Mouse (Mus musculus) lung, postnatal 10 days (tissue): ENCODE measurements around the gene Nrap.
"Not testable (repeated sequence)": the region's sequence is repeated elsewhere in the genome, so short reads cannot be mapped to it uniquely, and the experiment has no call there.

ENCODE experiments used
- DNase-seq: peaks from one replicate; pipeline ENCODE4 v3.0.0; 2021

Nrap gene

DNA sequence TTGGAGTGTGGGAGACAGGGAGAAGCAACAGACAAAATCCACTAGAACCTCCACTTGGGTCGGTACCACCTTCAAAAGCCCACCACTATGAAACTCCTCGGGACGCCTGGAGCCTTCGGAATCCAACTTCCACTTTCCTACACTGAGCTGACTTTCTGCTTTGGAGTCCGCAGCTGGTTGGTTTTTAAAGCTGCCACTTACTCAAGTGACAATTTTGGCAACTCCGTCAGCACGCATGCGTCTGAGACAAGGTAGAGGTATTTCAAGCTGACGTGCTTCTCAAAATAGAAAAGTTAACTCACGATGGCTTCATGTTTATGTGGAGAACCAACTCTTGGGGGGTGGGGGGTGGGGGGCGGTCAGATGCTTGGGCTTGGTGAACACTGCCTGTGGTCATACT, at the start of gene Nrap:
Gene Nrap, minus strand, starts transcription at position 159 of the 400 bp plus-strand sequence.
- DNase-seq: no peak

DNA sequence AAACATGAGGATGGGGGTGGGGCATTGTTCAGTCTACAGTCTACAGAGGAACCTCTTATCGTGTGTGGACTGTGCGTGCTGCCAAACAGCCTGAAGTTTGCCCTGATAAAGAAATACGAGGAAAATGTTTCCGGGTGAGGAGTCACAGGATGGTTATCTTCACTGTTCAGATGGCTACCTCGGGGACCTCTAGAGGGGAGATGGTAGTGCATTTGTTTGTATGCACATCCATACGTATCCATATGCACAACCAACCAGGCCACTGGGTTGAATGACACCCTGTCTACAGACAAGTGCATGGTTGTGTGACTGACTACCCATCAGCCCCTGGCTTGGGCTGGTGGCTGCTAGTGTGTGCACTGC, 49.2 kb upstream of the Nrap start:
- no peak for DNase-seq

DNA sequence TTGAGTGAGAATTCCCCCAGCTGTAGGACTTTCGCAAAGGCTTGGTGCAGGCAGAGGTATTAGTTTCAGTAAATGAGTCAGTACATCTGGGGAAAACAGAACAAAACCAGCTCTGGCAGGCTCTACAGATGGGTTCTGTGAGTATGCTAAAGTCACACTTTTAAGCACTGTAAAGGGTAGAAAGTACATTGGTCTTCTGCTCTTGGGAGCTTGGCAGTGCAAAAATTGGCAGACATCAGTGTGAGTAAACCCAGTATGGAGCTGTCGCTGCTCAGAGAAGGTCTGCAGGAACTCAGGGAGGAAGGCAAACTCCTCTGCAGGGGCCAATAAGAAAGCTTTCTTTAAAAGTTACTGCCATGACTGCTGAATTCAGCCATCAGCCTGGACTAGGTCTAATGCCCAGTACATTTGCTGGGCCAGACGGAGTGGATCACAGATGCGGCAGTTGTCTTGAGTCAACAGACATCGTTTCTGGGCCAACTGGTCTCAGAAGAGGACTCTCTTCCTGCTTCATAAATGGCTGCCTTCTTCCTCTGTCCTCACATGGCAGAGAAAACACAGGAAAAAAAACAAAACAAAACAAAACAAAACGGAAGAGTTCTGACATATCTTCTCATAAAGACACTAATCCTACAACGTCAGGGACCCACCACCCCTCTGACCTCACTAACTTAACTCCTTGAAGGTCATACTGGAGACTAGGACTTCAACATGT, 48.7 kb upstream of the Nrap start:
- peak; percentile 68 for DNase-seq

DNA sequence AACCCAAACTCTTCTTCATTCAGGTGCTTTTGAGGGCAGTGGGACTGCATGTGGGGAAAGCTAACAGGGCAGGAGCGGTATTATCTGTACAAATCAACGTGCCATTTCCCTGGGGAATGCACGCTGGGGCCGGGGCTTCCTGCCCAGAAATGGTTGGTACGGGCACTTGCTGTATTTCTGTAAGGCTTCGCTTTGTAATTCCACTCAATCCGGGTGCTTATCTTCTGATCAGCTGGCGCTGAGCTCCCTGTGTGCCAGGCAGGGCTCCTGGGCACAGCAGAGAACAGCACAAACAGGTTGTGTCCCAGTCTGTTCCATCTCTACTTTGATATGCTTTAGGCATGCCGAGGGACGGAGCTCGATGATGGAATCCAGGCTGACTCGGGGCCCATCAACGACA, 46.5 kb upstream of the Nrap start:
- no peak for DNase-seq

DNA sequence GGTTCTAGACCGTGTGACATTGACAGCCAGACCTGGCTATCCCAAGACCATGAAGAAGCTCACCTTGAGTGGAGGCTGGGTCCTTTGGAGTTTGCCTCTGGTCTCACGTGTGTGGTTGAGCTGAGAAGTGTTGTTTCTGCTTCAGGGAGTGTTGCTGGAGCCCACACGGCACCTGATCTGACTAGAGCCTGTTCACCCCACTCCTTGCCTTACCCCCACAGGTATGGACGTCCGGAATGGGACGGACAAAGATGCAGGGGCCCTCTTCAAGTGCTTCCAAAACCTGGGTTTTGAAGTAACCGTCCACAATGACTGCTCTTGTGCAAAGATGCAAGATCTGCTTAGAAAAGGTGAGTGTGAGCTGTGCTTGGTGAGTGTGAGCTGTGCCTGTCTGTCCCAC, 43.7 kb upstream of the Nrap start:
- no peak for DNase-seq

DNA sequence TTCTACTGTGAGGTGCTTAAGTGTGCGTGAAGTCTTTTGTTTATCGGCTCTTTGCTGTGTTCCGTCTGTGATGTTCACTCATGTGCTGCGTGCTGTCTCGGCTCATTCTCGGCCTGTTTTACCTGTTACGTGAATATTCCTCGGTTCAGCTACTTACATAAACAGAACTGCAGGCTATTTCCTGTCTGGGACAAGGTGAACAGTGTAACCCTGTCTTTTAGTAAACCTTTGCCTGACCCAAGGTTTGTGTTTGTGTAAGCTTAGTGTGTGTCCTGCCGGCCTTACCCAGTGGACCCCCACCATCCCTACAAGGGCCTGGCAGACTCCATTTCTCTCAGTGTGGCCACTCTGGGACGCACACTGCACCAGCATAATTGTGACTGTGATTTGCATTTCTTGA, 42.9 kb upstream of the Nrap start:
- DNase-seq: no peak

DNA sequence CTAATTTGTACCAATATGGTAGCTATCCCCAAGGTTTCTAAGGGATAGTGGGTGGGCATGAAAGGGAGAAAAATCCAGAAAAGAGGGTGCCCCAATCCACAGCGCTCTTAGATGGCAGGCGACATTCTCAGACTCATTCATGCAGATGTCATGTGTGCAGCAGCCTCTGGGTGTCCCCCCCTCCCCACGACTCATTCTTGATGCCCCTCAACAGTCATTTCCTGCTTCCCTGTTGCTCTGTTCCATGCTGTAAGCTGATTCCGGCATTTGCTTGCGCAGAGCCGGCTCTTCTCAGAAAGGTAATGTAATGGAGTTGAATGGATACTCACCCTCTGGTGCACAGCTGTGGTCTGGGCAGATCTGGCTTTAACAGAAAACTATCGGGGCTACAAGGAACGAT, 40.5 kb upstream of the Nrap start:
- no peak for DNase-seq

DNA sequence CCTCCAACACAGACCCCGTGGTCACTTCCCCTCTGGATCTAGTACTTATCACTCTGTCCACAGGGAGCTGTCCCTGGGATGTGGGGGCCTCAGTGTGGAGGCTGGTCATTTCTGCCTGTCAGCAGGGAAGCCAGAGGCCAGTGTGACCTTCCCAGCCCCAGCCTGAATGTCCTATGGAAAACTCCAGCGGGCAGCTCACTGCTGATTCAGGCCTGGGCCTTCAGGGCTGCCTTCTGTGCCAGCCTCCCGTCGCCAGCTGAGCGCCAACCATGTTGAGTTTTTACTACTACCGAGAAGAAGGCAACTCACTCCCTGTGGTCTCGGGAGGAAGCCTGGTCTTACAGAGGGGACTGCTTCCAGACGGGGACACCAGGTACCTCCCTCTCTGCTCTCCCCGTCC, 35.7 kb upstream of the Nrap start:
- DNase-seq: no peak

DNA sequence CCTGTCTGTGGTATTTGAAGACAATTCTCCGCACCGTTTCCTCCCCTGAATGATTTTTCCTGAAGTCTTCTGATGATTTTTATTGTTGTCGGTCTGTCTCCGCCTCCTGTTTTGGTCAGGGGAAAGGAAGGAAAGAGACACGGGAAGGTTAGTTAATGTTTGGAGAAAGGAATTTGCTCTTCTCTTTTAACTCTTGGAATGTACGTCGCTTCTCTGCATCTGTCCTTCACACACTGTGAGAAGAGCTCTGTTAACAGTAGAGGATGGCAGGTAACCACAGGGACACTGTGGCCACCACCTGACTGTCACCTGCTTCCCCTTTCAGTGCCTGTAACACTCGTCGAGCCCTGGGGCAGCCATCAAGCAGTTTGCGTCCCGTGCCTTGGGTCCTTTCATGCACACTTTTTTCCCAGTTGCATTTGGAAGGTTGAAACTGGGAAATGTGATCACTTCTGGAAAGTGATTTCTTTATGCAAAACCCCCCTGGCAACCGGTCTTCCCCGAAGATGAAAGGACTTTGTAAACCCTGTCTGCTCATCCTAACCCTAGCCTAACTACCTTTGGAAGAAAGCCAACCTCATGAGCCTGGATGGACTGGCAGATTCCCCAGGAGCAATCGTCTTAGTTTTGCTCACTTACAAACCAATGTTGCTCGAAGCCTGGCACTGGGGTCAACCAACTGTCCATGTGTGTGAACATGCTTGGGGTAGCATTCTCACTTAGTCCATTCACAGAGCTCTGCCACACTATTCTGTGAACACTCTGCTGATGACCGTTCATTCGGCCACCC, 35.0 kb upstream of the Nrap start:
- no peak for DNase-seq

DNA sequence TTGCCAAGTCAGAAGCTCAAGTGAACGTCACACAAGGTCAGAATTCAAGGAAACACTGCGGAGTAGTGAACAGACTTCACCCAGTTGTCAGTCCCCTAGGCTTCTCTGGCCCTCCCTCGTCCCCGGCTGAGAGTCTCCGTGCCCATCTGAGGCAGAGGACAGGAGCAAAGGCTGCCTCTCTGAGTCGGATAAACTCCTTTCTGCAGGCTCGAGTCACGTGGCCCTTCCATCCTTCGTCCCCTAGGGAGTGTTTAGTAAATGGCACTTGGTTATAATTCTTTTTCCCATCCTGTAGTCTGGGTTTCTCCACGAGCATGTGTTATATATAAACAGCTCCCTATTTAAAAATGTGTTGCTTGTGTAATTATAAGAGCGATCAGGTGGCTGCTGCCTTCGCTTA, 33.5 kb upstream of the Nrap start:
- no peak for DNase-seq

DNA sequence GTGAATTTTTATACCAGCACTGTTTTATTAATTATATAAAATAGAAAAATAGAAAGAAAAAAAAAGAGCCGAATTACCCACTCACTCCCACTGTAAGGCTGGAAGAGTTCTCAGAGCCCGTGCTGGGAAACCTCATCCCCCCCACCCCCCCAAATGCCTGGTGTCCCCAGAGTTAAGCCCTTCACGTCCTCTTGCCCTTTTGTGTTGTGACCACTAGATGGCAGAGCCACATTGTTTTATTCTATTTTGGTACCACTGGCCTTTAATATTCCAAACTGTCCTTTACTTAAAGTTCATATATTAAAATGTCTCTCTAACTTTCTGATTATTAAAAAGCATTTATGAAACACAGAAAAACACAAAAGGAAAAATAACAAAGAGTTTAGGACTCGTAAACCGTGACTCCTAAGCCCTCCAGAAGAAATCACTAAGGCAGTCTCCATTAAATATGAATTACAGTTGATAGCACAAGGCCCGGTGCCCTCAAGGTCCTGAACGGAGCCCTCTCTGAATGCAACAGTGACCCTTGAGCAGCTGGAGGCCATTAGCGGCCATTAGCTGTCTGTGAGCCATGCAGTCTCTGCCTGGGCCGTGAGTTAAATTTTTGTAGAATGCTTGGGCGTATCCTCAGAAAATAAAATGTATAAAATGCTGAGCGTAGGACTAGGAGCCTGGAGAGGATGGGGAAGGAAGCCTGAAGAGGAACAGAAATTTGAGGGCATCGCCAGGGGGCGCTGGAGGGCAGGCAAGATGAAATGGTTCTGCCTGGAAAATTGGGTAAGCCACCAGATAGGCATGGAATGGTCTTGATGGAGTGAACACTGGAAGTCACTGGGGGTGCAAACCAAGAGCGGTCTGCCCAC, 32.9 kb upstream of the Nrap start:
- peak; percentile 92 for DNase-seq

DNA sequence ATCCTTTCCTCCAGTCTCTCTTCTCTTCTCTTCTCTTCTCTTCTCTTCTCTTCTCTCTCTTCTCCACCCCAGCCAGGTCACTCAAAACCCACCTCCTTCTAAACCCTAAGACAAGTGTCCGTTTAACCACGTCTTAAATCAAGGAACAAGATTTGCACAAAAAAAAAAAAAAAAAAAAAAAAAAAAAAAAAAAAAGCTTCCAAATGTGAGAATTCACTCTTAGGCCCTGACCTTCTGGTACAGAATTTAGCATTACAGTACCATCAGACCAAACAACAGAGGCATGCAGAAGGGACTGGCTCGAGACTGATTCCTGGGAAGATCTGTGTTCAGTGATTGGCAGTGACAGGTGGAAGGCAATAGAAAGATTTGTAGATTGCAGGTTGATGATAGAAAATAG, 30.5 kb upstream of the Nrap start:
- DNase-seq: no peak

DNA sequence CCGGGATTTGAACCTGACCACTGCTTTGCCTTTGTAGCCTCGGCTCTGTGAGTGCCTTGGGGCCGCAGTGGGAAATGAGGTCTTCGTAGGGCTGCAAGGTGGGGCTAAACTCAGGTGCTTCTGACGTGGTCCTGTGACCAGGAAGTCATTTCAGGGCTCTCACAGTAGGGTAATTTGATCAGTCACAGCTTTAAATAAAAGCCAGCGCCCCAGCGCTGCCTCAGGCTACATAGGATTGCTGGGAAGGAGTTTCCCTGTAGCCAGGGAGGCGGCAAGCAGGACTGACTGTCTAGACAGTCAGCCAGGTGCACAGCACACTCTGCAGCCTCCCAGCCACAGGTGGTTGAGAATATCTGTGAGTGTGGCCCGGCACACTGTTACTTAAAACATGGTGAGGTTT, 29.6 kb upstream of the Nrap start:
- DNase-seq: no peak

DNA sequence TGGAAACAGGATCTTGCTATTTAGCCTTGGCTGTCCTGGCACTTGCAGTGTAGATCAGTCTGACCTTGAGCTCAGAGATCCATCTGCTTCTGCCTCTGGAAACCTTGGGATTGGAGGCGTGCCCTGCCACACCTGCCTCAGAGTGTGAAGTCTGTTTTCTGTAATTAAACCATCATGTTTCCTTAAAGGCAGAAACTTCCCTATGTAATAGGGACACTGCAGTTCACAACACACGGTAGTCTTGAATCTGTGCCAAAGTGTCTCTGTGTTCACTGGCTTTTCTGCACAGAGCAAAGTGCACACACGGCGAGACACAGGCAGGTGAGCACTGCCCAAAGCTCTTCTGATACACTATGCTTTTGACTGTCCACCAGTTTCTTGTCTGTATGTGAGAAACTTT, 28.6 kb upstream of the Nrap start:
- DNase-seq: no peak

DNA sequence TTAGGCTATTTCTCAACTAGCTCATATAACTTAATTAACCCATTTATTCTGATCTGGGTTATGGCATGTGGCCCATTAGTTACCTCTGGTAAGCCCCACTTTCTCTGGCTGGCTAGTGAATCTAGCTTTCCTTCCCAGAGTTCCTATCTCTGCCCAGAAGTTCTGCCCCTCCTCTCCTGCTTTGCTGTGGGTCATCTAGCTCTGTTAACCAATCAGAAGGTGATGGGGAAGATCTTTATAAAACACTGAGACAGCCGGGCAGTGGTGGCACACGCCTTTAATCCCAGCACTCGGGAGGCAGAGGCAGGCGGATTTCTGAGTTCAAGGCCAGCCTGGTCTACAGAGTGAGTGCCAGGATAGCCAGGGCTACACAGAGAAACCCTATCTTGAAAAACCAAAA, 20.0 kb upstream of the Nrap start:
- DNase-seq: not testable (repeated sequence)

DNA sequence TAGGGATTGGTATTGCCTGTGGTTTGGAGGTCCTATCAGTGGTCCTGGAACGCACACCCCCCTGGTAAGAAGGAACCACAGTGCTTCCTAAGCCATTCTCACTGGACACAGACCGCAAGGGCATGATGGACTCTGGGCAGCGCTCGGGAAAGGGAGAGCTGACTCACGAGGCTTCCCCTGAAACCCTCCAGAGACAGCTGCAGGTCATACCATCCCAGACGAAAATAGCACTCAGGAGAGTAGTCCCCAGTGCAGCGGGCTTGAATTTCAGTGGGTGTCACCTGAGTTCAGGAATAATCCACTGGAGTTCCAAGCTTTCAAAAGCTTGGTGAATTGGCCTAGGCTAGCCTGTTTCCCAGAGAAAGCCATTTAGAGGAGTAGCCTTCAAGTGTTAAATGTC, 16.7 kb upstream of the Nrap start:
- DNase-seq: no peak

DNA sequence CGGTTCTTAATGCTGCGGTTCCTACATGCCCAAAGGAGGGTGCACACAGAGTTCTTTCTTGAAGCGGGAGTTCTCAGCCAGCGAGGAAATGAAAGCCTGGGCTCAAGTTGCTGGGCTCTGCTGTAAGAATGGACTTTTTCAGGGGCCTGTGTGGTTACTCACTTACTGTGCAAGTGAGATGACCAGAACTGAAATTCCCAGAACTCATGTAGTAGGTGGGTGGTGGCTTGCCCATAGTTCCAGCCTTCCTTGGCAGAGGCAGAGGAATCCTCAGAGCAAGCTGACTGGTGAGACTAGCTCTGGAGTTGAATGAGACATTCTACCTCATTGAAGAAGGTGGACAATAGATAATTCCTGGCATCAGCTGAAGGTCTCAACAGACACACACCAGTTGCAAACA, 16.0 kb upstream of the Nrap start:
- no peak for DNase-seq

DNA sequence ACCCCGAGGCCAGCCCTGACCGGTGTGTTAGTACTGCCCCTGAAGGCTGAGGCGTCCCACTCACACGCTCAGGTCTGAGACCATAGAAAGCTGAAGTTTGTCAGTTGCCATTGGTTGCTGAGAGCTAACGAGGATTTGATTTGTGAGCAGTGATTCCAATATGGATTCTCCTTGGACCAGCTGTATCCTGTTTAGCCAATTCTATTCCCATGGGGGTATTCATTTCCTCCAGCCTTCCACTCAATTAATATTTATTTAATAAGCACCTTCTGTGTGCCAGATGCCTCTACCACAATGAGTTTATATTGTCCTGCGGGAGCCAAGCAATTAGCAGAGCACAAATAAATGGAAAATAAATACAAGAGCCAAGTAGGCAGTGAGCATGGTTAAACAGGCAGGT, 12.0 kb upstream of the Nrap start:
- no peak for DNase-seq

DNA sequence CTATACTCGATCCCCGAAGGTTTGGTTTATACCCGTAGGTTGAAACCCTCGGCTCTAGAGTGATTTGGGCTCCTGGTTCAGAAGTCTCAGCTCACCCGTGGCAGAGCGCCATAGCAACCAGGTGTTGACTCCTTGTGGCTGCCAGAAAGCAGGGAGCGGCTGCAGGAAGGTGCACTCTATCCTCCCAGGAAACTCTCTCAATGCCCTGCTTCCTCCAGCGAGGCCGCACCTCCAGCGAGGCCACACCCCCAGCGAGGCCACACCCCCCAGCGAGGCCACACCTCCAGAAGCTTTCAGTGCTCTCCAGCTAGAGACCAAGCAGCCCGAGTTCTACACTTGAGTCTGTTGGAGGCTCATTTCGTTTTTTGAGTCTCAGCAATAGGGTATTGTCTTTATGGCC, 10.4 kb upstream of the Nrap start:
- peak; percentile 93 for DNase-seq

DNA sequence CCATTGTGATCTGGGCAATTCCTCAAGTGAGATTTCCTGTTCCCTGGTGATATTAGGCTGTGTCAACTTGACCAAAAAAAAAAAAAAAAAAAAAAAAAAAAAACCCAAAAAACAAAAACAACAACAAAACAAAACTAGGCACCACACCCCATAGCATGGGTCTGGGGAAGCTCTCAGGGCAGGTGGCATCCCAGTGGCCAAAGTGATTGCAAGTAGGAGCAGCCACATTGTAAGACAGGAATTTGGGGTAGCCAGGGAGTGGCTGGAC, 8.6 kb upstream of the Nrap start:
- DNase-seq: no peak

DNA sequence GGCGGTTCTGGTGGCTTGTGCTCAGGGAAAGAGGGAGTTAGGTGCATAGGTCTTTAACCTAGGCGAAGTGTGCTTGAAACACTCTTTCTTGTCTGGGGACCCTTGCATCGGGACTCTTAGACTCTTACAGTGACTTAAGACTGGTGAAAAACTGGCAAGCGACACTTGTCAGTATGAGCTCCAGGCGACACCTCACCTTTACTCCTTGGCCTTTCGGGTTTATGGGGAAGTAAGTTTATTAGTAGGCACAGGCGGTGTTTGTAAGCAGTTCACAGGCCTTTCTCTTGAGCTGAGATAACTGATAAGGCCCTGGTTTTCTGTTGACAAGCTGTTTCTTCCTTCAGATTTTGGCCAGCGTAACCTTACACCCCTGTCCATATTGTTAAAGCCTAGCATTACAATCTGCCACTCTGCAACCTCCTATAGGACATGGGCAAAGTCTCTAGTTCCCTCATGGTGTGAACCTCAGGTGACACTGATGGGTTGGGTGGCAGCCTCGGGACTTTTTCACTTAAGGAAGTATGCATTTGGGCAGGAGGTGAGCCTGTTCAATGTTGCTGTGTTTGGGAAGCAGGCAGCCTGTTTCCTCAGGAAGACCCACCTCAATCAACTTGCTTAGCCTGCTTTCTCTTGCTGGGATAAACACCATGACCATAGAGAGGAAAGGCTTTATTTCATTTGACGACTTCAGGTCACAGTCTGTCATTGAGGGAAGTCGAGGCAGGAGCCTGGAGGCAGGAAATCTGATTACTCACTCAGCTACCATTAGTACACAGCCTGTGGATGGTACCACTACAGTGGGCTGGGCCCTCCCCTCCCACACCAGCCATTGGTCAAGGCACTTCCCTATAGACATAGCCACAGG, 8.1 kb upstream of the Nrap start:
- DNase-seq: no peak

DNA sequence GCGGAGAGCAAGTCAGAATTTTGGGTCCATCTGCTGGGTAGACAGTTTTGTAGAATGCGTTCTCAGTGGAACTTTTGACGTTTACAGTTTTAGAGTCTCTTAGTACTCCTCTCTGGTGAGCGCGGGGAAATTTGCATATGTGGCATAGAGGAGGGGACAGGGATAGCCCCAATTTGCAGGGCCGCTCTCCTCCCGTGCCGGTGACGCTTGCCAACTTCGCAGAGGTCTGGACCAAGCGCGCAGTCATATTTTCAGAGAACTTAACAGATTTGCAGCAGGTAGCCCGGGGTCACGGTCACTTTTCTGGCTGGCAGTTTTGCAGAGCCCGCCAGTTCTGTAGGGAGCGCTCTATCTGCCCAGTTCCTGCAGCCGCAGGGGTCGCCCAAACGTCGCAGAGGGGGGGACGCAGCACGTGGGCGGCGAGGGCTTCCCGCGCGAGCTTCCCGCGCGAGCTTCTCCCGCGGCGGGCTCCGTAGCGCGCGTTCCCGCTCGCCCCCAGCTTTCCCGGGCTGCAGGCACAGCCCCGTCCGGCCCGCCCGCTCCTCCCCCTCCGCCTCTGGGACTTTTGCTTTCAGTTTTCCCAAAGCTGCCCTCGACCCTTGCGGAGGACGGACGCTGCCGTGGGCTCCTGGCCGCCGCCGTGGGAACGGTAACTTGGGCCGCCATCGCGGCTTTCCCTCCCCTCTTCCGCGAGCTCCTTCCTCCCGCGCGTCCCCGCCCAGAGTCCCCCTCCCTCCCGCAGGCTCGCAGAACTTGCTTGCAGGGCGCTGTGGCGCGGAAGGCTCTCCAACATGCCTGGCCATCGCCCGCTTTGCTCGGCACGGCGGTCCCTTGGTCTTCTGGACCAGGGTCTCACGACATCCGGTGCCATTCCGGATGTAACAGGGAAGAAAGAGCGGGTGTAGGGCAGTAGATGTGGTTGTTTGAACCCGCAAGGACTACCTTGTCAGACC, 7.1 kb upstream of the Nrap start, which contains the start of gene Casp7:
Gene Casp7, plus strand, starts transcription at position 461 of the 953 bp plus-strand sequence.
- peak; percentile 86 for DNase-seq
